Mouse (Mus musculus) spleen, postnatal 10 days (tissue): ENCODE measurements around the gene Pmepa1.

Experiments used
- DNase-seq, 2 experiments: peaks; one replicate each; pipeline ENCODE4 v3.0.0; 2021 to 2022; ENCODE audit warnings: low spot score in 2 of 2

The Pmepa1 gene

DNA sequence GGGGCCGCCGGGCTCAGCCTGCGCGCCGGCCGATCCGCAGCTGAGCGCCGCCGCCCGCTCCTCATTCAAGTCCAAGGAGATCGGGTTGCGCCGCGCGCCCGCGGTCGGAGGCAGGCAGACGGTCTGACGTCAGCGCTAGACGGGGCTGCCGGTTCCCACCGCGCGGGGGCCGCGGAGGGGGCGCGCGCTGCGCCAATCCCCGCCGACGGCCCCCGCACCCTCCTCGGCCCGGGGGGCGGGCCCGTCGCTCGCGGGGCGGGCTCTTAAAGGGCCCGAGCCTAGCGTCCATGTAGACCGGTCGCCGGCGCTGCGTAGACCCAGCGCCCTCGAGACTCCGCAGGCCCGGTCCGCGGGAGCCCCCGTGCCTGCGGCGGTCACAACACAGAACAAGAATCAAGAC lies at the start of gene Pmepa1:
TSS of gene Pmepa1 (minus strand) at position 125 of the 400 bp plus-strand sequence.
- peak; percentile 24 to 66 for DNase-seq

- DNase-seq = no peak
Measured at GRCm38 (mm10) chr2:173321754-173322153, 45.4 kb upstream of the Pmepa1 start.

DNA sequence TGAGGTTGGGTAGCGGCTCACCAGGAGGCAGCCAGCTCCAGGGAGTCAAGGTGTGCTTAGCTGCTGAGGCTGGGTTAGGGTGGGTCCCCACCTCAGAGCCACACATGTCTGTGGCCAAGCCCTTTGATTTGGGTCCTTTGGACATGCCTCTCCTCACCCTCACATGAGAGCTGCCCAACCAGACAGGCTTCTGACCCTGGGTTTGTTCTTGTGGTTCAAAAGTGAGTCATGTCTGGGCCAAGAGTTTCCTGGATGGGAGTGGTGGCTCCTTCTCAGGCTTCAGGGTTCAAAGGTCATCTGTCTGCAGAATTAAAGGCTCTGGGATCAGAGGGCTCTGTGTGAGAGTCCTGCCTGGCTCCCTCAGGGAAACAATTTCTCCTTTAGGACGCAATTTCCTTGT lies 44.9 kb upstream of the Pmepa1 start:
- DNase-seq = no peak

DNA sequence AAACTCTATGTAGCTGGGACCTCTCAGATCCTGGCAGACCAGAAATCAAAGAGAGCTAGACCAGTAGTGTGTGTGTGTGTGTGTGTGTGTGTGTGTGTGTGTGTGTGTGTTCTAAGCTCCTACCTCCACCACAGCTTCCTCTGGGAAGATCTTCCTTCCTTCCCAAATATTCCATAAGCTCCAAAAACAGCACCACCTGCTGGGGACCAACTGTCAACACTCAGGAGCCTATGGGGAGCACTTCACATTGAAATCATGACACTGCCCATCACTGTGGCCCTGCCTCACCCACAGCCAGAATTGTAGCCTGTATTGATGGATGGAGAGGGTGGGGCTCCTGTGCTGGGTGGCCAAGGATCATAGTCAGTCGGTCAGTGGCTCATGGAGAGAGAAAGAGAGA lies 38.0 kb upstream of the Pmepa1 start:
- DNase-seq = no peak

DNA sequence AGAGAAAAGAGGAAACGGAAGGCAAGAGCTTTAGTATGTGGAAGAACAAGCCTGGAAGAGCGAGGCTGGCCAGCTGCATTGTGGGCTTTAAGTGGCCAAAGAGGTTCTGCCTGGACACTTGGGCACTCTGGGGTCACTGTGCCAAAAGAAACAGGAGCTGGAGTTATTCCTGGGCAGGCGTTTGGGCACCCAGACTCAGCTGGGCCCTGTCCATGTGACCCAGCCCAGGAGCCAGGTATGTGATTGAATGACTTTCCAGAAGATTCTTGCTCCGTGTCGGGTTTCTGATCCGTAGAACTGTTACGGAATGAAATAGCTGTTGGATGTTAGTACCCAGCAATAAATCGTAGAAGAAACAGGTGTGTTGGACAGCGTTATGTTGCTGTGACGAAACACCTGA lies 32.2 kb upstream of the Pmepa1 start:
- no peak for DNase-seq

GRCm38 (mm10) chr2:173307984-173308383 lies 31.7 kb upstream of the Pmepa1 start:
- DNase-seq = no peak

GRCm38 (mm10) chr2:173307561-173307960 lies 31.2 kb upstream of the Pmepa1 start:
- DNase-seq = peak in 1 of 2 experiments; percentile 26

DNA sequence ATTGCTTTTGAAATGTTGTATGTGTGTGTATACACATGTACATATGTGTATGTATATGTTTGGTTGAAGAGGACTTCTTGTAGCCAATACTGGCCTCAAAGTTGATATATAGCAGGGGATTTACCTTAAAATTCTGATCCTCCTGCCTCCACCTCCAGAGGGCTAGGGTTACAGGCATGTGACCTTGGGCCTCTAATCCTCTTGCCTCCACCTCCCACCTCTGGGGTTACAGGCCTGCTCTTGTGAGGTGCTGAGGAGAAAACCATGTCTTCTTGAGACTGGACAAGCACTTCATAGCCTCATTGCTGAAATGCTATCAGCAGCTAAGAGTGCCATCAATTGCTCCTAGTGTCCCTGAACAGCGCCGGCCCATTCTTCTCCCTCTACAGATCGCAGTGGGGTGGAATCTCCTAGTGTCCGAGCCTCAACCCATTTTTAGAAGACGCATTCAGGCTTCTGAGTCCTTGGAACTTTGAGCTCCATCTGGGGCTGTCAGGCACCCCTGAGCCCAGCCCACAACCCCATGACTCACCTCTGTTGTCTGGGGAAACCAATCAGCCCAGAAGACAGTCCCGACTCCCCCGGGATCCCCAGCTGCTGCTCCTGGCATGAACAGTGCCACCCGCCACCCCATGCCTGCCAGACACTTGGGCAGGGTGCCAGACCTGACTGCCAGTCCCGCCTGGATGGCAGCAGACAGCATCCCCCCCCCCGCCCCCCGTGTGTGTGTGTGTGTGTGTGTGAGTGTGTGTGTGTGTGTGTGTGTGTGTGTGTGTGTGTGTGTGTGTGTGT lies 30.6 kb upstream of the Pmepa1 start:
- DNase-seq = peak in 1 of 2 experiments; percentile 39

GRCm38 (mm10) chr2:173305011-173305410 lies 28.7 kb upstream of the Pmepa1 start:
- no peak for DNase-seq

DNA sequence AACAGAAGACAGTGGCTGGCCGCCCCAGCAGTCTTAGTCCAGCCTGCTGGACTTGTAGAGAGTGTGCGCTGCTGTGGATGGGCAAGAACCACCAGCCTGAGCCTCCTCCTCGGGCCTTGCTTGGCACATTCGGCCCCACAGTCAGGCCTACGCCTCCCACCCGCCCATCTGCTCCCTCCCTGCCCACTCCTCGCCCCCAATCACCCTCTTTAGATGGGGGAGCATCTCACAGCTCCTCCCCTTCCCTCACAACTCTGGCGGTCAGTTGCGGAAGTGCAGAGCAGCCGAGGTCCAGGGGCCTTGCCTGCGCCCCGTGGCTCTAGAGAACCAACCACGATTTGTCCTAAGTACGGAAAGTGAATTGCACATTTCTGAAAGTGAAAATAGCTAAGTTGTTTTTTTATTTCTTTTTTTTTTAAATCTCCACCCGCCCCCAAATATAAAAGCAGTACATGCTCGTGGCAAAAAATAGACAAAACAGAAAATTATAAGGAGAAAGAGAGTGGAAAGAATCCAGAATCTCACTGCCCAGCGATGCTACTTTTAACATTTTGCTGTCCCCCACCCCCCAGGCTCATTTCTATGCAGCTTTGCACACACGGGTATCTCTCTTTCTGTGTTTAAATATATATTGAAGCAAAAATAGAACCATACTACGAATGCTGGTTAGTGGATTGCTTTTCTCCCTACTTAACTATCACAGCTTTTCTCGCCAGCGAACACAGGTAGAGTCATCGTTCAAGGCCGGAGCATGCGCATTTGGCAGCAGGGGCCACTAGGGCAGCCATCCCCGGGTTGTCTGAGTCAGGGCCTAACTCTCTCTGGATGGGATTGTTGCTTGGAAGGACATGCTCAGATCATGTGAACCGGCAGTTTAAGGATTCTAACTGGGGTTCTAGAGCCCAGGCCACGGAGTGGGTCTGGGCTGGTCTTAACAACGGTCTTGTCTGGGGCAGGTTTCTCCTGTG lies 24.6 kb upstream of the Pmepa1 start:
- DNase-seq = peak in 1 of 2 experiments; percentile 31

- no peak for DNase-seq
Measured at GRCm38 (mm10) chr2:173296408-173296807, 20.1 kb upstream of the Pmepa1 start.

GRCm38 (mm10) chr2:173293042-173293441 lies 16.7 kb upstream of the Pmepa1 start:
- DNase-seq = no peak

DNA sequence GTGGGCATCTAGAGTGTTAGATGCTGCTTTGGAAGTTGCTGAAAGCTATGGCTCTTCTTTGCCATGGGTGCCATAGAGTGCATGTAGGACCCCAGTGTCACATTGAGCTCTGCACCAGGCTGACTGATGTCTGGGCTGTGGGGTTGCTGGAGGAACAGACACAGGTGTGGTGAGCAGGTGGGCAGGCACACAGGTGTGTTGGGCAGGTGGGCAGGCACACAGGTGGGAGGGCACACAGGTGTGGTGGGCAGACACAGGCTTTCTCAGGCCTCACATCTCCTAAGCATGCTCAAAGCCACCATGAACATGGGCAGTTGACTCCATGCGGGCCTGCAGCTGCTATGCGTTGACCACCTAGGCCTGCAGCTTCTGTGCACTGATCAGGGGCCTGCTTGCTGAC lies 16.2 kb upstream of the Pmepa1 start:
- DNase-seq = no peak

DNA sequence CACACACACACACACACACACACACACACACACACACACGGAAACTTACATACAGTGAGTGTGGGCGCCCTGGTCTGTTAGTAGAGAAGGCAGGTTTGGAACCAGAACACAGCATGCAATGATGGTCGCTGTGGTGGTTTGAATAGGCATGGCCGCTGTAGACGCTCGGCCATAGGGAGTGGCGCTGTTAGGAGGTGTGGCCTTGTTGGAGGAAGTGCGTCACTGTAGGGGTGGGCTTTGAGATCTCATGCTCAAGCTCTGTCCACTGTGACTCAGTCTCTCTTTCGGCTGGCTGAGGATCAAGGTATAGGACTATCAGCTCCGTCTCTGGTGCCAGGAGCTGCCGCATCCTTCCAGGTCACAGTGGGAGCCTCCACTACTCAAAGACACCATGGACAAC lies 14.6 kb upstream of the Pmepa1 start:
- no peak for DNase-seq

GRCm38 (mm10) chr2:173289928-173290327 lies 13.6 kb upstream of the Pmepa1 start:
- DNase-seq = no peak

- no peak for DNase-seq
Measured at GRCm38 (mm10) chr2:173285816-173286538, 9.6 kb upstream of the Pmepa1 start.

- no peak for DNase-seq
Measured at GRCm38 (mm10) chr2:173284771-173285170, 8.4 kb upstream of the Pmepa1 start.

- no peak for DNase-seq
Measured at GRCm38 (mm10) chr2:173282191-173282590, 5.9 kb upstream of the Pmepa1 start.

DNA sequence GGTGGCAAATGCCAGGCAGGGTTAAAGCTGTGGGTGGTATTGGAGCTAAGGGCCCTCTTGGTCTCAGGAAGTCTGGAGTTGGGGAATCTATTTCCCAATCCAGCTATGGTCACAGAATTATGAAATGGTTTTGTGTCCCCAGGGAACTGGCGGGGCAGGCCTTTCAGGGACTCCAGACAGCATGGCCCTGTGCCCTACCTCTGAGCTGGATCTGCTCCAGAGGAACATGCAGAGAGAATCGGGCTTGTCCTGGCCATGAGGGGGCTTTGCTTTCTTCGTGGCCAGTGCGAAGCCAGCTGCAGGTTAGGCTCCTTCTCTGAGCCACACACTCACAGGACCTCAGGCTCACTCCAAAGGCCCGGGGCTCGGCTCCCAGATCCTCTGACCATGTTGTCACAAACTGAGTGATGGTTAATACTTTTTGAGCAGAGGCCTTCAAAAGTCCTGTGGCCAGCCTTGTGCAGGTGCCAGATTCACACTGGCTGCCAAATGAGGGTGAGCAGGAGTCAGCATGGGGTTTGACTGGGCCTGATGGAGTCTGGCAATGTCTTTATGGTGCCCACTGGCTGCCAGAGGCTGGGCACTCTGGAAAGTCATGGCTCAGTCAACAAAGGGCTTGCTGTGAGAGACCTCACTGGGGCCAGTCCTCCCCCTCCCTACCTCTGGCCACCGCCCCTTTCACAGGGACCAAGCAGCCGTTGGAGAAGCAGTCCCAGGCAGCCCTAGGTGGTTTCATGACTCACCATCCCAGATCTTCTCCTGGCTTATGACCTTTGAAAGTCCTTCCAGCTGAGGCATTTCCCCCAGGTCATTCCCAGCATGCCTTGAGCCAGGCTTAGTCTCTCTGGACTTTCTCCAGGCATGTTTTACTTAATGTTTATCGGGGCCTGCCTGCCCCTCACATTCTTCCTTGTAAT lies 4.9 kb upstream of the Pmepa1 start:
- no peak for DNase-seq

GRCm38 (mm10) chr2:173278846-173279580 lies 2.7 kb upstream of the Pmepa1 start:
- DNase-seq = peak in 1 of 2 experiments; percentile 44
